Mouse (Mus musculus) cerebellum, adult 2 months (tissue): ENCODE measurements around the gene 1700030K09Rik.

Source experiments
- CTCF ChIP-seq: fragments of 200-500 bp; IDR thresholded peaks from 2 replicates; pipeline ENCODE4 v1.5.1; 2011; ENCODE audit warnings: low read depth, mild to moderate bottlenecking, control low read depth, low read length, moderate library complexity, borderline replicate concordance; ENCODE audit not compliant: insufficient read depth
- POLR2A ChIP-seq: fragments of 200-500 bp; IDR thresholded peaks from 2 replicates; pipeline ENCODE4 v1.6.1; 2011; ENCODE audit warnings: low read length, control low read depth, borderline replicate concordance; ENCODE audit not compliant: insufficient read depth

DNA sequence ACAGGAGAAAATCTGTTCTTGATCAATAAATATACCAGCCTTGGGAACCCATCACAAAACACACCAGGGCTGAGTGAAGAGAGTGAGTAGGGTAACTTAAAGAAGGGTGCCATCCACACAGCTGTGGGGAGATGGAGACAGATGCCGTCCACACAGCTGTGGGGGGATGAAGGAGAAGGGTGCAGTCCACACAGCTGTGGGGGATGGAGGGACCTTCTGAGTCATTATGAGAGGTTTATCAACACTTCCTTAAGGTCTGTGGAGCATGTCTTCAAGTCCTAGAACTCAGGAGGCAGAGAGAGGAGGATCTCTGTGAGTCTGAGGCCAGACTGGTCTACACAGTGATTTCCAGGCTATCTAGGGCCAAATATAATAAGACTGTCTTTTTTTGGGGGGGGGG, 42.3 kb upstream of the 1700030K09Rik start:
- no peak for TF ChIP-seq CTCF
- TF ChIP-seq POLR2A = no peak
